Mouse (Mus musculus) lung, adult 2 months (tissue): ENCODE data around the gene Cryge.

Experiments used
- CTCF ChIP-seq: fragments of 200-500 bp; IDR thresholded peaks from 2 replicates; pipeline ENCODE4 v1.5.1; 2011; ENCODE audit warnings: mild to moderate bottlenecking, low read length, control low read depth; ENCODE audit not compliant: insufficient read depth
- POLR2A ChIP-seq: fragments of 200-500 bp; IDR thresholded peaks from 2 replicates; pipeline ENCODE4 v1.6.1; 2011; ENCODE audit warnings: low read depth, mild to moderate bottlenecking, control low read depth, low read length, borderline replicate concordance; ENCODE audit errors: extremely low read depth

- TF ChIP-seq CTCF (no peak), POLR2A (no peak)
Measured at GRCm38 (mm10) chr1:65040806-65041205, 10.1 kb downstream of the Cryge start.
